Mouse (Mus musculus) E14TG2a.4 (cell line): ENCODE data around the gene Gm7145.
A peak's percentile ranks its signal among the peaks of the same experiment; 100 is the strongest.
"Not testable (repeated sequence)": the region's sequence is repeated elsewhere in the genome, so short reads cannot be mapped to it uniquely, and the experiment has no call there.

Source experiments
- H3K27me3 ChIP-seq: 2 replicates; pipeline ENCODE4 v1.6.1; 2014; ENCODE audit warnings: low read length, control low read depth; ENCODE audit not compliant: insufficient read depth
- H3K36me3 ChIP-seq: 2 replicates; pipeline ENCODE4 v1.6.1; 2014; ENCODE audit warnings: low read length, control low read depth; ENCODE audit not compliant: insufficient read depth
- H3K4me1 ChIP-seq: replicated peaks from 2 replicates; pipeline ENCODE4 v1.6.1; 2014; ENCODE audit warnings: low read depth, low read length, control low read depth
- H3K4me3 ChIP-seq: replicated peaks from 2 replicates; pipeline ENCODE4 v1.5.1; 2014; ENCODE audit warnings: mild to moderate bottlenecking, low read length
- H3K9me3 ChIP-seq: 2 replicates; pipeline ENCODE4 v1.6.1; 2014; ENCODE audit warnings: low read length, control low read depth
- CTCF ChIP-seq: conservative IDR thresholded peaks from 2 replicates; pipeline ENCODE4 v1.5.1; 2014; ENCODE audit warnings: low read length
- NANOG ChIP-seq: IDR thresholded peaks from 2 replicates; pipeline ENCODE4 v1.6.1; 2014; ENCODE audit warnings: borderline replicate concordance, low read length, mixed read lengths

Gm7145 gene

DNA sequence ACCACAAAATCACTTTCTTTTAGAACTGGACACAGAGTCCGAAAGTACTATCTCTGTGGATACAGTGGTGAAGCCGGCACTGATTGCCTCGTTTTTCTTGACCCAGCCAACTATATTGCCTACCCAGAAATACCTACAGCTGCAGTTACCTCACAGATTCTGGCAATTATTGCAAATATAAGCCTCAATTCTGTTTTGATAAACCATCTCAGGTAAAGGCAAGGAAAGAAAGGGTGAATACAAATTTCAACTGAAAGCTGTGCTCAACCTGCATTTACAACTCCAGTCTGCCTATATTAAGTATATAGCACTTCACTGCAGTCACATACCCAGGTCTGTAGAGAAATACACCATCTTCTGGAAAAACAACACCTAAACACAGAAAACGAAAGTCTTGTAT lies at the start of gene Gm7145:
Gene Gm7145, plus strand, starts transcription at position 301 of the 400 bp plus-strand sequence.
- H3K36me3 ChIP-seq = no peaks in the 10 kb centered on the region
- H3K4me3 ChIP-seq = no peak within 1 kb of the TSS
- TF ChIP-seq CTCF (no peak), NANOG (no peak)
- H3K4me1 ChIP-seq = no peaks in the 10 kb centered on the region
- H3K27me3 ChIP-seq = no peaks in the 10 kb centered on the region
- H3K9me3 ChIP-seq = peaks cover 9% of the 10 kb centered on the region; the same call in 1 of the 2 replicates

GRCm38 (mm10) chr1:117927715-117928114 lies 38.0 kb upstream of the Gm7145 start, which contains the start of gene Gm28168:
TSS of gene Gm28168 (plus strand) at chr1:117928015.
- H3K4me1 ChIP-seq, H3K27me3 ChIP-seq, H3K4me3 ChIP-seq, H3K36me3 ChIP-seq, H3K9me3 ChIP-seq: not testable (repeated sequence)

DNA sequence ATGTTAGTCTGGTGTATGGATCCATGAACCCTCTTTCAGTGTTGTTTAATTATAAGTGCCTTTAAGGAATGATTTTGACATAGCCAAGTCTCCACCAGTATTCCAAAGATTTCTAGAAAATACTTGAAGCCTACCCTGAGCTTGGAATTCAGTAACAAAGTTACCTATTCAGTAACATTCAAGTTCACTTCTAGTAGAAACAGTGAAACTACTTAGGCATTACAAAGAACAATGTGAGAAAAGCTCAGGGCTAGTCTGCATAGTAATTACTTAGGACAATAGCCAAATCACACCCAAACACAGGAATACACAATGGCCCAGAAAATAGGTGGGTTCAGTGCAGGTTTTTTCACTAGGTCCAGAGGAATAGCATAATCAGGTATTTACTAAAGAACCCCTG lies 38.1 kb downstream of the Gm7145 start:
- H3K36me3 ChIP-seq, H3K4me1 ChIP-seq, H3K4me3 ChIP-seq, H3K27me3 ChIP-seq: not testable (repeated sequence)
- TF ChIP-seq NANOG = peak; percentile 63; the same call in 1 of the 2 replicates
- H3K9me3 ChIP-seq = peaks cover 46% of the 10 kb centered on the region

GRCm38 (mm10) chr1:118012736-118013135 lies 47.0 kb downstream of the Gm7145 start:
- H3K27me3 ChIP-seq, H3K4me3 ChIP-seq, H3K36me3 ChIP-seq, H3K4me1 ChIP-seq: not testable (repeated sequence)
- TF ChIP-seq CTCF = peak; percentile 46; the same call in 1 of the 2 replicates
- H3K9me3 ChIP-seq = peaks cover 38% of the 10 kb centered on the region
